Mouse (Mus musculus): ENCODE data around the gene 4930578C19Rik.

- no peak for TF ChIP-seq FLI1 (IDR thresholded peaks at IDR 0.05; ENCODE audit: low read length)
- TF ChIP-seq GATA1 (IDR thresholded peaks at IDR 0.05; ENCODE audit: borderline replicate concordance, low read length) = no peak
Observed at GRCm38 (mm10) chrX:18414560-18414959, 46.6 kb downstream of the 4930578C19Rik start.

All from megakaryocyte, embryonic 14.5 days (primary cell).